Mouse (Mus musculus) intestine, embryonic 15.5 days (tissue): ENCODE results near the gene Tmem120b. TPM values are rescaled to one million over a fixed set of nuclear protein-coding genes. Genes with fewer than 3 reads are reported as not detected.

Experiments used
- ATAC-seq: fragments of 200-750 bp; cut with Nextera tagmentation; 2 replicates; pipeline ENCODE4 v1.8.0; 2017; ENCODE audit warnings: moderate TSS enrichment, moderate library complexity
- H3K27ac ChIP-seq: fragments of 300-500 bp; sonication (generic); 2 replicates; pipeline ENCODE4 v1.5.1; 2015; ENCODE audit warnings: mild to moderate bottlenecking, inconsistent platforms
- H3K27me3 ChIP-seq: fragments of 300-500 bp; sonication (generic); replicated peaks from 2 replicates; pipeline ENCODE4 v1.6.1; 2015; ENCODE audit warnings: inconsistent platforms
- H3K36me3 ChIP-seq: fragments of 300-500 bp; sonication (generic); 2 replicates; pipeline ENCODE4 v1.6.1; 2015; ENCODE audit warnings: inconsistent platforms
- H3K4me1 ChIP-seq: fragments of 300-500 bp; sonication (generic); replicated peaks from 2 replicates; pipeline ENCODE4 v1.6.1; 2015; ENCODE audit warnings: inconsistent platforms
- H3K4me2 ChIP-seq: fragments of 300-500 bp; sonication (generic); replicated peaks from 2 replicates; pipeline ENCODE4 v1.6.1; 2015; ENCODE audit warnings: mild to moderate bottlenecking, inconsistent platforms
- H3K4me3 ChIP-seq: fragments of 300-500 bp; sonication (generic); replicated peaks from 2 replicates; pipeline ENCODE4 v1.5.1; 2015; ENCODE audit warnings: inconsistent platforms
- H3K9ac ChIP-seq: fragments of 300-500 bp; sonication (generic); 2 replicates; pipeline ENCODE4 v1.6.1; 2015; ENCODE audit warnings: inconsistent platforms
- H3K9me3 ChIP-seq: fragments of 300-500 bp; sonication (generic); 2 replicates; pipeline ENCODE4 v1.6.1; 2016; ENCODE audit warnings: inconsistent platforms
- WGBS: fragments of 180-500 bp; shearing (Covaris S2); methylation state at CpG from one replicate; pipeline ENCODE4 v1.1.7; 2015; 5-methylcytosine and 5-hydroxymethylcytosine counted together
- polyA plus RNA-seq: library from polyadenylated mRNA; unstranded; fragments of >200 nt; fragmentation: Nextera tagmentation; extraction: Ambion mirVana; gene quantifications from 2 replicates; pipeline ENCODE4 v1.2.1, GENCODE M21; 2015

Tmem120b gene
- polyA plus RNA-seq, result 8.4 and 10.1 TPM in 2 replicates

DNA sequence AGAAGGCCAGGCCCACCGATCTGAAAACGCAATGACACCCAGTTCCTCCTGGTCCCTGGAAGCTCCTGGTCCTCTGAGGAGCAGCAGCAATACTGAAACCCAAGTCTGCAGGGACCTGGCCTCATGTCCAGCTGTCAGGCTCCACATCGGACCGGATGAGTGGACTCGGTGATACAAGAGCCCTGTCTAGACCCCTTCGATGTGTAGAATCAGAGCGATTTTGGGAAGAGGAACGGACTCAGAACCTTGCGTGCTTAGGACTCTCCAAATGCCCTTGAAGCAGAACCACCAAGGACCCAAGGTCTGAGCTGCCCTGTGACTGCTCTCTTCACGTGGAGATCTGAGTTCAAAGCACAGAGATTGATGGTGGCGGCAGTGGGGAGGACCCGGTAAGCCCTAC is at the start of gene Tmem120b:
TSS of gene Tmem120b (plus strand) at position 301 of the 400 bp plus-strand sequence.
- no peaks in the 10 kb centered on the region for H3K4me1 ChIP-seq
- 86% methylated on average over 12 of the region's 12 CpGs for WGBS
- no peaks in the 10 kb centered on the region for H3K9me3 ChIP-seq
- H3K36me3 ChIP-seq, result no peaks in the 10 kb centered on the region
- no peak for ATAC-seq
- no peak within 1 kb of the TSS for H3K27ac ChIP-seq
- no peak within 1 kb of the TSS for H3K4me2 ChIP-seq
- no peak within 1 kb of the TSS for H3K9ac ChIP-seq
- H3K27me3 ChIP-seq, result no peaks in the 10 kb centered on the region
- H3K4me3 ChIP-seq, result no peak within 1 kb of the TSS

DNA sequence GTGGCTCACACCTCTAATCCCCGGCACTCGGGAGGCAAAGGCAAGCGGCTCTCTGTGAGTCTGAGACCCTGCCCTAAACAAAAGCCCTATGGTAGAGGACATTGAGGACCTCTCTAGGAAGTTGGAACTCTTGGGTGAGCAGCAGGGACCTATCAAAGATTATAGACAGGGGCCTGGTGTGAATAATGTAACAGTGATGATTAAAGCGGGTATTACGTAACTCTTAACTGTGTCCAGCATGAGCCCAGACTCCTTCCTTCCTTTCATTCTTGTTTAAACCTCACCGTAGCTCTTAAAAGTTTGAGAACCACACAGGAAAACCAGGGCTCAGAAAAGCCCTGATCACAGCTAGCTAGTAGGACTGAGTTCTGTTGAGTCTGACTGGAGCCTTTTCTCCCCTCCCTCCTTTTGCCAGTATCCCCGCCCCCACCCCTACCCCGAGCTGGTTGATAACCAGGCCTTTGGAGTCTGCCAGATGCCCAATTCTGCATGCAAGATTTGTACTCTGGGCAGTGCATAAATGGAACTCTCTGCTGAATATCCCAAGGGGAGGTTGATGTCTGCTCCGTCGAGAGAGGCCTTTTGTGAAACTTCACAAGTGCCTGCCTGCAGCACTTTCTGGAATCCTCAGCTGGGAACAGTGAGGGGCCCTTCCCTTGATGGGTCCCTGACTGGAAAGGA is 48.7 kb upstream of the Tmem120b start:
- H3K9ac ChIP-seq, result no peak overlapping the region

DNA sequence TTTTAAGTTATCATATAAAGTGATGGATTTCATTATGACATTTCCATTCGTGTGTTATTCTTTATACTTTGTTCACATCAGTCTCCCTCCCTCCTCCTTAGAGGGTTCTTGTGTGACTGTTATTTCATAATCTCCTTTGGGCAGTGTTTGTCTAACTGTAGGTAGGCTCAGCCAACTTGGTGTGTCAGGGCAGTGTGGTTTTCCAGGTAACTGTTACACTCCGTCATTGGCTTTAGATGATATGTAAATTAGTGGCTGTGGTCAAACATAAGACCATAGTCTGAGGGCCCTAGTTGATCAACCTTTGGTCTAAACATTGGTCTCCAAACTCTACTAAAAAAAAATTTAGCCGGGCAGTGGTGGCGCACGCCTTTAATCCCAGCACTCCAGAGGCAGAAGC is 47.8 kb upstream of the Tmem120b start:
- no peak overlapping the region for H3K4me3 ChIP-seq
- H3K27me3 ChIP-seq, result no peaks in the 10 kb centered on the region
- WGBS, result 91% methylated on average over 5 of the region's 5 CpGs
- no peak for ATAC-seq
- peaks cover 25% of the 10 kb centered on the region for H3K4me1 ChIP-seq
- no peak overlapping the region for H3K9ac ChIP-seq
- H3K36me3 ChIP-seq, result no peaks in the 10 kb centered on the region
- H3K9me3 ChIP-seq, result no peaks in the 10 kb centered on the region
- H3K27ac ChIP-seq, result no peak overlapping the region
- H3K4me2 ChIP-seq, result no peak overlapping the region

More for the DNA sequence above, 48.7 kb upstream of the Tmem120b start:
- H3K27ac ChIP-seq, result 0 out of 2 replicates have a peak overlapping the region, but pooled peaks have one; percentile 3
- H3K9me3 ChIP-seq, result no peaks in the 10 kb centered on the region
- no peak overlapping the region for H3K4me2 ChIP-seq
- WGBS, result 58% methylated on average over 10 of the region's 10 CpGs
- no peak overlapping the region for H3K4me3 ChIP-seq
- no peaks in the 10 kb centered on the region for H3K27me3 ChIP-seq
- no peak for ATAC-seq
- no peaks in the 10 kb centered on the region for H3K36me3 ChIP-seq
- peaks cover 26% of the 10 kb centered on the region for H3K4me1 ChIP-seq

DNA sequence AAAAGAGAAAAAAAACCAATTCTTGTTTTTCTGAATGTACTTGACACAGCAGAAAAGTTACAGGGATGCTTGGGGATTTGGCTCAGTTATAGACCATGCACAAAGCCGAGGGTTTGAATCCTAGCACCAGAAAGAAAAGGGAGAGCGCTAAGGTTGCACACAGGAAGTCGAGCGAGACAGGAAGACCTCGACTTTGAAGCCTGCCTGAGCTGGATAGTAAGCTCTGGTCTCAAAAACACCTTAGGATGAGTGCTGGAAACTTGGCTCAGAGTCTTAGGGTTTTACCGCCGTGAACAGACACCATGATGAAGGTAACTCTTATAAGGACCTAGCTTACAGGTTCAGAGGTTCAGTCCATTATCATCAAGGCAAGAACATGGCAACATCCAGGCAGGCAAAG is 46.8 kb upstream of the Tmem120b start:
- Histone ChIP-seq H3K9ac (no peak overlapping the region), H3K27me3 (no peaks in the 10 kb centered on the region), H3K4me2 (no peak overlapping the region), H3K27ac (no peak overlapping the region), H3K4me1 (peaks cover 17% of the 10 kb centered on the region; the same call in 1 of the 2 replicates), H3K36me3 (no peaks in the 10 kb centered on the region), H3K9me3 (no peaks in the 10 kb centered on the region), H3K4me3 (no peak overlapping the region)
- 83% methylated on average over 7 of the region's 7 CpGs for WGBS
- no peak for ATAC-seq

DNA sequence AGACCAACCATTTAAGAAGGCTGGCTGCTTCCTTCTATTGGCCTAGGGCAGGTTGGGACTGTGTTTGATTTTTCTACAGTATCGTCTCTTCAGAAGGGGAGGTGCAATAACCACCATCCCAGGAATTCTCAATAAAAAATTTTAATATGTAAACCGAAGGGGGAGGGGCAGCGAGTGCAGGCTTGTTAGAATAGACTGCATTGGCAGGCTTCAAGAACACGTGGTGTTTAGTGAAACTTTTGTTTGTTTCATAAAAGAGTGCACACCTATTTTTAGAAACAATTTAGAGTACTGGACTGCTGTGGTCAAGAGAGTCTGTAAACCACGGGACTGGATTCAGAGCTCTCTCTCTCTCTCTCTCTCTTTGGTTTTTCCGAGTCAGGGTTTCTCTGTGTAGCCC is 45.2 kb upstream of the Tmem120b start:
- no peak overlapping the region for H3K4me3 ChIP-seq
- no peak for ATAC-seq
- no peaks in the 10 kb centered on the region for H3K36me3 ChIP-seq
- H3K27ac ChIP-seq, result no peak overlapping the region
- no peak overlapping the region for H3K9ac ChIP-seq
- no peaks in the 10 kb centered on the region for H3K9me3 ChIP-seq
- no peaks in the 10 kb centered on the region for H3K27me3 ChIP-seq
- peaks cover 19% of the 10 kb centered on the region for H3K4me1 ChIP-seq
- WGBS, result 69% methylated on average over 6 of the region's 6 CpGs
- no peak overlapping the region for H3K4me2 ChIP-seq

DNA sequence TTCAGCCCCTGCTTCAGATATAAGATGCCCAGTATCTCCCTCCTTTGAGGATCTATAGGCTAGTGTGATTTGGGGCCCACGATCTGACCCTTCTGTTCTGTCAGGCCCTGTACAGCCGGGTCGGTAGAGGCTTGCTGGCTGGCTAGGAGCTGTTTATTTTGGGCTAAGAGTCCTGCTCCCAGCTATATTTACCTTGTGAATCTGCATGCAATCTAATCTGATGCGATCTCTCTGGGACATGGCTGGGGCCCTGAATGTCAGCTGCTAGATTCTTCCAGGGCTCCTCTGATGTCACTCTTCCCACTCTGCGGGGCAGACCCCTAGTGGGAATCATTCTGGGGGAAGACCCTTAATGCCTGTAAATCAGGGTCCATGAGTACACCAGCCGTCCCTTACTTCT is 43.9 kb upstream of the Tmem120b start:
- no peak overlapping the region for H3K9ac ChIP-seq
- ATAC-seq, result no peak
- 0 out of 2 replicates have a peak, but pooled peaks cover 1% of the 10 kb centered on the region for H3K36me3 ChIP-seq
- H3K27me3 ChIP-seq, result no peaks in the 10 kb centered on the region
- H3K27ac ChIP-seq, result no peak overlapping the region
- no peak overlapping the region for H3K4me2 ChIP-seq
- 78% methylated on average over 6 of the region's 6 CpGs for WGBS
- H3K9me3 ChIP-seq, result no peaks in the 10 kb centered on the region
- H3K4me1 ChIP-seq, result peaks cover 15% of the 10 kb centered on the region
- H3K4me3 ChIP-seq, result no peak overlapping the region

DNA sequence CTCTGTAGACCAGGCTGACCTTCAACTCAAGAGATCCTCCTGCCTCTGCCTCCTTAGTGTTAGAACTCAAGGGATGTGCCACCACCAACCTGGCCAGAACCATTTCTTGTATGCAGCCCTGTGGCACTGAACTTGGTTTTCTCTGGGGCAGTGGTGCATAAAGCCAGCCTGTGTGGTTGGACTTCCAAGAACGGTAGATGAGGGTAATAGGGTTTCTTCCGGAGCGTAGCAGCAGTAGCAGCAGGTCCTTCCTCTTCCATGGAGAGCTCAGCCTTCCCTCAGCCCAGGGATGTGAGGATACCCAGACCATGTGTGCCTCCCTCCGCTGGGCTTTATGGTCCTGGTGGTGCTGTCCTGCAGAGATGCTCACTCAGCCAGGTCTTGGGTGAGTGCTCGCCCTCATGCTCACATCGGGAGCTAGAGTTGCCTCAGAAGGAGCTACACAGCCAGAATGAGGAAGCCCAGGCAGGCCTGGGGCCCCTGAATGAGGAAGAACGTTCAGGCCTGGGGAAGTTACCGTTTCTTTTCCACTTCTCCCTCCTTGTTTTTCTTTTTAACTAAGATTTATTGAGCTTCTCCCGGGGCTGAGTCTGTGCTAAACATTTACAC is 43.1 kb upstream of the Tmem120b start:
- Histone ChIP-seq H3K27ac (no peak overlapping the region; the same call in 1 of the 2 replicates), H3K4me2 (no peak overlapping the region), H3K4me3 (no peak overlapping the region), H3K27me3 (no peaks in the 10 kb centered on the region), H3K4me1 (peaks cover 9% of the 10 kb centered on the region; the same call in 1 of the 2 replicates), H3K9ac (no peak overlapping the region), H3K9me3 (no peaks in the 10 kb centered on the region), H3K36me3 (0 out of 2 replicates have a peak, but pooled peaks cover 4% of the 10 kb centered on the region)
- 54% methylated on average over 9 of the region's 9 CpGs for WGBS
- no peak for ATAC-seq

DNA sequence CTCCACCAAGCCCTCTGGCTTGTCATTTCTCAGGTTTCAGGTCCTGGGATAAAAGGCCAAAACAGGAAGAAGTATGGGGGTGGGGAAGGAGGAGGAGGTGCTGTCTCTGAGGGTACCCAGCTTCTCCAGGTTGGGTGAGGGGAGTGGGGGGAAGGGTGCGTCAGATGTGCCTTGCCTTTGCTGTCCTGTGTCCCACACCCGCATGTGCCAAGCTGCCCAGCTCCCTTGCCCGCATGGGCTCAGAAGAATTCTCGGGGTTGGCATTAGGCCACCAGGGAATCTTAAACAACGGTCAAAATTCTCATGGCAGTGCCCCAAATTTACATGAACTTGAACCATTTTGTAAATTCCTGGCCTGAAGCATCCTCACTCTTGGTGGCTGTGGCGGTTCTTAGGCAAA is 41.8 kb upstream of the Tmem120b start:
- H3K27ac ChIP-seq, result no peak overlapping the region
- H3K9me3 ChIP-seq, result no peaks in the 10 kb centered on the region
- ATAC-seq, result no peak
- 0 out of 2 replicates have a peak, but pooled peaks cover 4% of the 10 kb centered on the region for H3K36me3 ChIP-seq
- peaks cover 9% of the 10 kb centered on the region; the same call in 1 of the 2 replicates for H3K4me1 ChIP-seq
- H3K27me3 ChIP-seq, result no peaks in the 10 kb centered on the region
- WGBS, result 60% methylated on average over 6 of the region's 6 CpGs
- no peak overlapping the region for H3K9ac ChIP-seq
- no peak overlapping the region for H3K4me2 ChIP-seq
- no peak overlapping the region for H3K4me3 ChIP-seq

DNA sequence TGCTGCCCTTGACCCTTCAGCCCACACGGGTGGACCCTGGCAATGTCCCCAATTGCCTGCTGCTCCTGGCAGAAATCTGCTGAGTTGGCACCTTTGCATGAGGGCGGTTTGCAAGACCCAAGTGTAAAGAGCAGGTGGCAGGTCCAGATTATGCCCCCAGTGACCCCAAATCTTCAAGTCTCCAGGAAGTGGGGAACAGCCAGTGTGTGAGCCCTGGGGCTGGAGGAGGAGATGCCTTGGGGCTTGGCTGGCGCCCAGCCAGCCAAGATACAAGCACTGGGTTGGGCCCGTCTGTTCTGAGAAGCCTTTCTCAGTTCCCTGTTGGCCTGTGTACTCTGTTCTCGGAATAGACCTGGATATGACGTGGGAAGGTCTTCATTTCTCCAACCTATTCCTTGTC is 40.8 kb upstream of the Tmem120b start:
- Histone ChIP-seq H3K4me2 (no peak overlapping the region), H3K4me1 (peaks cover 9% of the 10 kb centered on the region; the same call in 1 of the 2 replicates), H3K4me3 (no peak overlapping the region), H3K27ac (peak overlapping the region; percentile 51; the same call in 1 of the 2 replicates), H3K36me3 (0 out of 2 replicates have a peak, but pooled peaks cover 4% of the 10 kb centered on the region), H3K9me3 (no peaks in the 10 kb centered on the region), H3K9ac (no peak overlapping the region), H3K27me3 (no peaks in the 10 kb centered on the region)
- peak; percentile 81 for ATAC-seq
- WGBS, result 44% methylated on average over 6 of the region's 6 CpGs

DNA sequence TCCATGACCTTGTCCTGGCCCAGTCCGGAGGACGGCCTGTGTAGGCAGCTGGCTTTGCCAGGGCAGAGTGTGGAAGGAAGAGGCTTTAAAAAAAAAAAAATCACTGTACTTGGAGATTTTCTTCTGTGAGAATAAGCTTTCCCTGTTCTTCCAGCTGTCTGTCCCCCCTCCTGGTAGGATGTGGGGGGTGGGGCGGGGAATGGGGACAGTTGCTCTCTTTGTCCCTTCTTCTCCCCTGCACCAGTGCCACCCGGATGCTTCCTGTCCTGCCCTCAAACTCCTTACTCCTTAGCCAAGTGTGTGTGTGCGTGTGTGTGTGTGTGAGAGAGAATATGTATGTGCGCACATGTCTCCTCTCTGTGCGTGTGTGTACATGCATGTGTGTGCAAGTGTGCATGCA is 38.5 kb upstream of the Tmem120b start:
- 88% methylated on average over 7 of the region's 7 CpGs for WGBS
- no peak overlapping the region for H3K4me3 ChIP-seq
- no peaks in the 10 kb centered on the region for H3K27me3 ChIP-seq
- peaks cover 9% of the 10 kb centered on the region; the same call in 1 of the 2 replicates for H3K4me1 ChIP-seq
- no peak overlapping the region for H3K4me2 ChIP-seq
- H3K36me3 ChIP-seq, result 0 out of 2 replicates have a peak, but pooled peaks cover 4% of the 10 kb centered on the region
- no peak for ATAC-seq
- no peak overlapping the region for H3K27ac ChIP-seq
- H3K9ac ChIP-seq, result no peak overlapping the region
- no peaks in the 10 kb centered on the region for H3K9me3 ChIP-seq

DNA sequence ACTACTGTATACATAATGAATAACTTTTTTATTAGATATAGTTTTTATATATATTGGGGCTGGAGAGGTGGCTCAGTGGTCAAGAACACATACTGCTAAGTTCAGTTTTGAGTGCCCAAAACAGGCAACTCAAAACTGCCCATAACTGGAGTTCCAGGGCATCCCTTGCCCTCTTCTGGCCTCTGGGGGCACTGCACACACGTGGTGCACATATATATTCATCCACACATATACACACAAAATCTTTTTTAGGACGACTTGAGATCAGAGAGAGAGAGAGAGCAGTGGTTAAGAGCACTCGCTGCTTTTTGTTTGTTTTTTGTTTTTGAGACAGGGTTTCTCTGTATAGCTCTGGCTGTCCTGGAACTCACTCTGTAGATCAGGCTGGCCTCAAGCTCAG is 36.9 kb upstream of the Tmem120b start:
- Histone ChIP-seq H3K27me3 (no peaks in the 10 kb centered on the region), H3K27ac (no peak overlapping the region), H3K9me3 (no peaks in the 10 kb centered on the region), H3K4me1 (peaks cover 11% of the 10 kb centered on the region), H3K4me3 (no peak overlapping the region), H3K9ac (no peak overlapping the region), H3K4me2 (no peak overlapping the region), H3K36me3 (0 out of 2 replicates have a peak, but pooled peaks cover 4% of the 10 kb centered on the region)
- 96% methylated on average over 3 of the region's 3 CpGs for WGBS
- no peak for ATAC-seq

DNA sequence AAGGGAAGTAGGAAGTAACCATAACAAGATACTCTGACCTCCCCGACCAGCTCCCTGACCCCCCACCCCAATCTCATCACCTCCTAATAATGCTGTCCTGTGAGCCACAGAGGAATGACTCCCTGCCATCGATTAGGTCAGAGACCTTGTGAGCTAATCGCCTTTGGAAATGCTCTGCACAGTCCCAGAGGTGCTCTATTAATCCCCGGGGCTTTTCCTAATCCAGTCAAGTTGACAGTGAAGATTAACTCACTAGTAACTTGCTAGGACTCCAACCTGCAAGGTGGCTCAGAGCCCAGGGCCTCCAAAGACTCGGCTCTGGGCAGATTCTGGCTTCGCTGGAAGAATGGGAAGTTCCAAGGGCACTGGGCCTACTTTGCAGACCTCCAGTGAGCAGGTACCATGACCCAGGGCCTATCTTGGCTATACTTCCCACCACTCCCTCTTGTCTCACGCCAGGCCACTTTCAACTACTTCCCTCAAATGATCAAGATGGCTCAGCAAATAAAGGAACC is 34.5 kb upstream of the Tmem120b start:
- H3K27ac ChIP-seq, result no peak overlapping the region
- no peaks in the 10 kb centered on the region for H3K9me3 ChIP-seq
- H3K27me3 ChIP-seq, result no peaks in the 10 kb centered on the region
- no peak for ATAC-seq
- 0 out of 2 replicates have a peak, but pooled peaks cover 4% of the 10 kb centered on the region for H3K36me3 ChIP-seq
- H3K4me3 ChIP-seq, result no peak overlapping the region
- WGBS, result 64% methylated on average over 7 of the region's 7 CpGs
- H3K9ac ChIP-seq, result no peak overlapping the region
- peaks cover 8% of the 10 kb centered on the region; the same call in 1 of the 2 replicates for H3K4me1 ChIP-seq
- no peak overlapping the region for H3K4me2 ChIP-seq
